Mouse (Mus musculus): Measurements from ENCODE around the gene Rapgef5.

The Rapgef5 gene

GRCm38 (mm10) chr12:117770211-117770610 is 253.9 kb downstream of the Rapgef5 start:
- 71% methylated on average over 2 of the region's 2 CpGs for WGBS

- 93% methylated on average over 4 of the region's 4 CpGs for WGBS
Measured at GRCm38 (mm10) chr12:117771156-117771555, 254.9 kb downstream of the Rapgef5 start.

GRCm38 (mm10) chr12:117772638-117773037 is 256.4 kb downstream of the Rapgef5 start:
- 3% methylated on average over 2 of the region's 2 CpGs for WGBS

- 70% methylated on average over 5 of the region's 5 CpGs for WGBS
Measured at GRCm38 (mm10) chr12:117776841-117777240, 260.6 kb downstream of the Rapgef5 start.

- 40% methylated on average over 2 of the region's 2 CpGs for WGBS
Measured at GRCm38 (mm10) chr12:117781360-117781759, 265.1 kb downstream of the Rapgef5 start.

- WGBS = 68% methylated on average over 1 of the region's 1 CpGs
Measured at GRCm38 (mm10) chr12:117783426-117783825, 267.1 kb downstream of the Rapgef5 start.

- WGBS = 34% methylated on average over 6 of the region's 6 CpGs
Measured at GRCm38 (mm10) chr12:117786621-117787020, 270.3 kb downstream of the Rapgef5 start.

GRCm38 (mm10) chr12:117788513-117789011 is 272.3 kb downstream of the Rapgef5 start:
- 43% methylated on average over 24 of the region's 24 CpGs for WGBS

GRCm38 (mm10) chr12:117789017-117789416 is 272.7 kb downstream of the Rapgef5 start:
- 67% methylated on average over 7 of the region's 7 CpGs for WGBS

- WGBS = 65% methylated on average over 4 of the region's 4 CpGs
Measured at GRCm38 (mm10) chr12:117795303-117795702, 279.0 kb downstream of the Rapgef5 start.

- 86% methylated on average over 1 of the region's 6 CpGs for WGBS
Measured at GRCm38 (mm10) chr12:117803989-117804388, 287.7 kb downstream of the Rapgef5 start, which contains the start of gene Cdca7l. Cdca7l (plus strand) TSS chr12:117804289.

GRCm38 (mm10) chr12:117805576-117805975 is 289.3 kb downstream of the Rapgef5 start:
- WGBS = 56% methylated on average over 4 of the region's 4 CpGs

GRCm38 (mm10) chr12:117806007-117806451 is 289.8 kb downstream of the Rapgef5 start:
- 17% methylated on average over 12 of the region's 12 CpGs for WGBS

- WGBS = 27% methylated on average over 4 of the region's 4 CpGs
Measured at GRCm38 (mm10) chr12:117806470-117806869, 290.2 kb downstream of the Rapgef5 start.

- WGBS = 29% methylated on average over 12 of the region's 12 CpGs
Measured at GRCm38 (mm10) chr12:117807637-117808036, 291.4 kb downstream of the Rapgef5 start.

GRCm38 (mm10) chr12:117808355-117809326 is 292.4 kb downstream of the Rapgef5 start:
- WGBS = 41% methylated on average over 17 of the region's 17 CpGs
